Mouse (Mus musculus) thymus, adult 2 months (tissue): ENCODE results near the gene Tmem102. TPM values are rescaled to one million over a fixed set of nuclear protein-coding genes. Genes with fewer than 3 reads are reported as not detected.
A peak's percentile ranks its signal among the peaks of the same experiment; 100 is the strongest.

Experiments
- DNase-seq: peaks from one replicate; pipeline ENCODE4 v3.0.0; 2021
- H3K27ac ChIP-seq: fragments of 200-500 bp; 2 replicates; pipeline ENCODE4 v1.5.1; 2012; ENCODE audit warnings: low read length, control low read depth; ENCODE audit not compliant: control insufficient read depth, insufficient read depth
- H3K27me3 ChIP-seq: fragments of 200-500 bp; 2 replicates; pipeline ENCODE4 v1.6.1; 2012; ENCODE audit warnings: mild to moderate bottlenecking, low read length, moderate library complexity, mixed read lengths; ENCODE audit not compliant: control insufficient read depth, insufficient read depth
- H3K36me3 ChIP-seq: fragments of 200-500 bp; 2 replicates; pipeline ENCODE4 v1.6.1; 2012; ENCODE audit warnings: mild to moderate bottlenecking, low read length, moderate library complexity; ENCODE audit not compliant: control insufficient read depth, insufficient read depth
- H3K4me1 ChIP-seq: fragments of 200-500 bp; replicated peaks from 2 replicates; pipeline ENCODE4 v1.6.1; 2012; ENCODE audit warnings: low read length; ENCODE audit not compliant: control insufficient read depth, insufficient read depth
- H3K4me3 ChIP-seq: fragments of 200-500 bp; 2 replicates; pipeline ENCODE4 v1.5.1; 2012; ENCODE audit warnings: mild to moderate bottlenecking, low read length, control low read depth, moderate library complexity; ENCODE audit not compliant: control insufficient read depth, insufficient read depth
- CTCF ChIP-seq: fragments of 200-500 bp; IDR thresholded peaks from 2 replicates; pipeline ENCODE4 v1.5.1; 2012; ENCODE audit warnings: mild to moderate bottlenecking, control low read depth, low read length, moderate library complexity, borderline replicate concordance; ENCODE audit not compliant: control insufficient read depth, poor library complexity, insufficient read depth; ENCODE audit errors: extremely low read depth
- POLR2A ChIP-seq: fragments of 200-500 bp; IDR thresholded peaks from 2 replicates; pipeline ENCODE4 v1.6.1; 2012; ENCODE audit warnings: mild to moderate bottlenecking, low read length, control low read depth, moderate library complexity; ENCODE audit not compliant: control insufficient read depth, poor library complexity, insufficient read depth; ENCODE audit errors: extremely low read depth
- WGBS: fragments of 180-500 bp; shearing (Covaris S2); methylation state at CpG from one replicate; pipeline ENCODE4 v1.1.7; 2018; 5-methylcytosine and 5-hydroxymethylcytosine counted together
- polyA plus RNA-seq: library from polyadenylated mRNA; depleted of rRNA; stranded (reverse); fragments of >200 nt; gene quantifications from 2 replicates; pipeline ENCODE4 v1.2.3, GENCODE M21; 2012

Tmem102 gene
- polyA plus RNA-seq, 1 experiment = 5.1 TPM

- Histone ChIP-seq H3K4me3 (peak overlapping the region; percentile 53), H3K27me3 (no peaks in the 10 kb centered on the region), H3K27ac (no peak overlapping the region), H3K4me1 (peaks cover 28% of the 10 kb centered on the region), H3K36me3 (no peaks in the 10 kb centered on the region)
- 10% methylated on average over 51 of the region's 52 CpGs for WGBS
- TF ChIP-seq CTCF = no peak
- no peak for TF ChIP-seq POLR2A
- DNase-seq = peak; percentile 28
These were observed 31.5 kb upstream of the Tmem102 start for GRCm38 (mm10) chr11:69836703-69837576.

DNA sequence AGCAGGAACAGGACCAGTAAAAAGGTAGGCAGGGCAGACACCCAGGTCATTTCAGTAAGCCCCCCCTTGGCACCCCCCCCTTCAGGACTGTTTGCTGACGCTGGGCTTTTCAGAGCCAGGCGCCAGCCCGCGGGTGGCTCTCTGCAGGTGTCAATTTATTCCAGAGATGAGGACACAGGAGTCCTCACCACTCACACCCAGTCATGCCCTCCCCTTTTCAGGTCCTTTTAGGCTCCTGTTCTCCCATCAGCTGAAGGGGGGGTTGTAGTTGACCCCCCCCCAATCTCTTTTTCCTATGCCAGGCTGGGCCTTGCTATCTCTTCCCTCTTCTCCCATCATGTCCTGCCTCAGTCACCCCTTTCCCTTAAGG, 30.5 kb upstream of the Tmem102 start:
- Histone ChIP-seq H3K27me3 (no peaks in the 10 kb centered on the region), H3K4me1 (peaks cover 28% of the 10 kb centered on the region), H3K27ac (no peak overlapping the region), H3K36me3 (no peaks in the 10 kb centered on the region), H3K4me3 (no peak overlapping the region)
- no peak for DNase-seq
- TF ChIP-seq POLR2A (no peak), CTCF (no peak)
- 60% methylated on average over 4 of the region's 4 CpGs for WGBS

GRCm38 (mm10) chr11:69835326-69835965, 30.0 kb upstream of the Tmem102 start:
- TF ChIP-seq POLR2A = no peak
- TF ChIP-seq CTCF = no peak
- Histone ChIP-seq H3K4me1 (peaks cover 28% of the 10 kb centered on the region), H3K4me3 (no peak overlapping the region), H3K36me3 (no peaks in the 10 kb centered on the region), H3K27ac (no peak overlapping the region), H3K27me3 (no peaks in the 10 kb centered on the region)
- DNase-seq = no peak
- 88% methylated on average over 9 of the region's 9 CpGs for WGBS

- Histone ChIP-seq H3K27me3 (no peaks in the 10 kb centered on the region), H3K4me1 (peaks cover 26% of the 10 kb centered on the region), H3K4me3 (peak overlapping the region; percentile 40), H3K36me3 (no peaks in the 10 kb centered on the region), H3K27ac (no peak overlapping the region)
- DNase-seq = peak; percentile 60
- WGBS = 4% methylated on average over 46 of the region's 48 CpGs
- TF ChIP-seq POLR2A = 0 out of 2 replicates have a peak, but pooled peaks have one; percentile 23
- TF ChIP-seq CTCF = no peak
These were observed 28.7 kb upstream of the Tmem102 start for GRCm38 (mm10) chr11:69834001-69834549.

GRCm38 (mm10) chr11:69833554-69833953, 28.1 kb upstream of the Tmem102 start:
- Histone ChIP-seq H3K4me1 (peaks cover 22% of the 10 kb centered on the region), H3K36me3 (no peaks in the 10 kb centered on the region), H3K27ac (no peak overlapping the region), H3K27me3 (no peaks in the 10 kb centered on the region), H3K4me3 (peak overlapping the region; percentile 40)
- WGBS = 43% methylated on average over 8 of the region's 8 CpGs
- DNase-seq = no peak
- TF ChIP-seq POLR2A = no peak
- no peak for TF ChIP-seq CTCF

GRCm38 (mm10) chr11:69828832-69829231, 23.4 kb upstream of the Tmem102 start:
- no peaks in the 10 kb centered on the region for H3K36me3 ChIP-seq
- no peak for DNase-seq
- no peak overlapping the region for H3K4me3 ChIP-seq
- no peaks in the 10 kb centered on the region for H3K27me3 ChIP-seq
- 95% methylated on average over 5 of the region's 5 CpGs for WGBS
- H3K4me1 ChIP-seq = peaks cover 5% of the 10 kb centered on the region
- TF ChIP-seq POLR2A (no peak), CTCF (no peak)
- H3K27ac ChIP-seq = no peak overlapping the region

DNA sequence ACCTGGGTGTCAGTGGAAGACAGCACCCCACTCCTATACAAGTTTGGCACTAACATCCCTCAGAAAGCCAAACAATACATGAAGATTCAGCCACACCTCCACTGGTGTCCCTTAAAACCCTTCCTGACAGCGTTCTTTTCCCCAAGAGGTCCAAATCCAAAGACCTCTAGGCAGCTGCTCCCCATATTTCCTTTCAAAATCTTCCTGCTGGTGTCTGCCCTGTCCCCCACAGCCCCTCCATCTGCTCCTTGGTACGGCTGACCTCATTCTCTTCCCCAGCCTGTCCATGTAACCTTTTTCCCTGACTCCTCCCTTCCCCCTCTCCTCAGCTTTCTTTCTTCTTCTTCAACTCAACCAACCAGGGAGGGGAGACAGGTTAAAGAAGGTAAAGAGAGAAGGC, 18.0 kb upstream of the Tmem102 start:
- no peak for TF ChIP-seq CTCF
- TF ChIP-seq POLR2A = no peak
- Histone ChIP-seq H3K4me1 (no peaks in the 10 kb centered on the region), H3K27me3 (no peaks in the 10 kb centered on the region), H3K4me3 (no peak overlapping the region), H3K27ac (no peak overlapping the region), H3K36me3 (no peaks in the 10 kb centered on the region)
- 89% methylated on average over 2 of the region's 2 CpGs for WGBS
- DNase-seq = no peak
